Mouse (Mus musculus): ENCODE results near the gene Srrm4. TPM values are rescaled to one million over a fixed set of nuclear protein-coding genes. Genes with fewer than 3 reads are reported as not detected.

Srrm4 gene
- polyA plus RNA-seq, 1 experiment from 2014 or later: 0.18 TPM

GRCm38 (mm10) chr5:116577082-116577481 is 14.5 kb downstream of the Srrm4 start:
- 66% methylated on average over 5 of the region's 5 CpGs for WGBS

DNA sequence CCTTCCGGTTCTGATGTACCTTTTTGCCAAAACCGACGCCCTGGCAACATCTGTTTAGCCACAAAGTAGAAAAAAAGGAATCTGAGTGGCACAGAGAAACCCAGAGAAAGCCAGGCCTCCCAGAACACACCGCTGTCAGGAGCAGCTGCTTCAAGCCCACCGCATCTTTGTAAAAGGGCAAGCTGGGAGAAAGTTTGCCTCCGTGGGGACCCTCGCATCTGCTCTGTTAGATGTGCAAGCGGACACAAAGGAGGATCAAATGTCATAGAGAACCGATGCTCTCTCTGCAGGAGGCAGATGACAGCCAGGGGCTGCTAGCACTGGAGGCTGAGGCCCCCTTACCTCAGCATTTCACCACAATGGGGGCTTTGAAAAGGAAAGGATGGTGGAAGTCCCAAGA is 18.3 kb downstream of the Srrm4 start:
- 34% methylated on average over 9 of the region's 9 CpGs for WGBS

More at GRCm38 (mm10) chr5:116577082-116577481, 14.5 kb downstream of the Srrm4 start:
- TF ChIP-seq CTCF (IDR thresholded peaks at IDR 0.05; ENCODE audit: low read depth): no peak
- Histone ChIP-seq H3K4me1 (ENCODE audit: insufficient read depth) (no peaks in the 10 kb centered on the region), H3K27ac (ENCODE audit: low read depth) (no peak overlapping the region), H3K4me3 (ENCODE audit: low read depth, low read length) (no peak overlapping the region), H3K36me3 (ENCODE audit: insufficient read depth) (no peaks in the 10 kb centered on the region), H3K9ac (no peak overlapping the region), H3K27me3 (ENCODE audit: insufficient read depth, low read length) (no peaks in the 10 kb centered on the region), H3K9me3 (ENCODE audit: low read depth, low read length) (no peaks in the 10 kb centered on the region), H3K4me2 (no peak overlapping the region)
- ATAC-seq (ENCODE audit: insufficient read depth): no peak
- DNase-seq: no peak

GRCm38 (mm10) chr5:116571936-116572335 is 19.7 kb downstream of the Srrm4 start:
- WGBS: 20% methylated on average over 5 of the region's 5 CpGs
- Histone ChIP-seq H3K4me1 (ENCODE audit: insufficient read depth) (no peaks in the 10 kb centered on the region), H3K4me2 (no peak overlapping the region), H3K4me3 (ENCODE audit: low read depth, low read length) (no peak overlapping the region), H3K9me3 (ENCODE audit: low read depth, low read length) (no peaks in the 10 kb centered on the region), H3K27me3 (ENCODE audit: insufficient read depth, low read length) (no peaks in the 10 kb centered on the region), H3K36me3 (ENCODE audit: insufficient read depth) (no peaks in the 10 kb centered on the region), H3K9ac (no peak overlapping the region), H3K27ac (ENCODE audit: low read depth) (no peak overlapping the region)
- no peak for DNase-seq
- no peak for ATAC-seq (ENCODE audit: insufficient read depth)
- no peak for TF ChIP-seq CTCF (IDR thresholded peaks at IDR 0.05; ENCODE audit: low read depth)

More for the DNA sequence above, 18.3 kb downstream of the Srrm4 start:
- no peaks in the 10 kb centered on the region for H3K36me3 ChIP-seq (ENCODE audit: insufficient read depth)
- H3K9ac ChIP-seq: no peak overlapping the region
- no peak overlapping the region for H3K4me3 ChIP-seq (ENCODE audit: low read depth, low read length)
- H3K4me1 ChIP-seq (ENCODE audit: insufficient read depth): no peaks in the 10 kb centered on the region
- no peak for DNase-seq
- no peaks in the 10 kb centered on the region for H3K27me3 ChIP-seq (ENCODE audit: insufficient read depth, low read length)
- H3K4me2 ChIP-seq: no peak overlapping the region
- no peak for TF ChIP-seq CTCF (IDR thresholded peaks at IDR 0.05; ENCODE audit: low read depth)
- no peak for ATAC-seq (ENCODE audit: insufficient read depth)
- no peaks in the 10 kb centered on the region for H3K9me3 ChIP-seq (ENCODE audit: low read depth, low read length)
- no peak overlapping the region for H3K27ac ChIP-seq (ENCODE audit: low read depth)

DNA sequence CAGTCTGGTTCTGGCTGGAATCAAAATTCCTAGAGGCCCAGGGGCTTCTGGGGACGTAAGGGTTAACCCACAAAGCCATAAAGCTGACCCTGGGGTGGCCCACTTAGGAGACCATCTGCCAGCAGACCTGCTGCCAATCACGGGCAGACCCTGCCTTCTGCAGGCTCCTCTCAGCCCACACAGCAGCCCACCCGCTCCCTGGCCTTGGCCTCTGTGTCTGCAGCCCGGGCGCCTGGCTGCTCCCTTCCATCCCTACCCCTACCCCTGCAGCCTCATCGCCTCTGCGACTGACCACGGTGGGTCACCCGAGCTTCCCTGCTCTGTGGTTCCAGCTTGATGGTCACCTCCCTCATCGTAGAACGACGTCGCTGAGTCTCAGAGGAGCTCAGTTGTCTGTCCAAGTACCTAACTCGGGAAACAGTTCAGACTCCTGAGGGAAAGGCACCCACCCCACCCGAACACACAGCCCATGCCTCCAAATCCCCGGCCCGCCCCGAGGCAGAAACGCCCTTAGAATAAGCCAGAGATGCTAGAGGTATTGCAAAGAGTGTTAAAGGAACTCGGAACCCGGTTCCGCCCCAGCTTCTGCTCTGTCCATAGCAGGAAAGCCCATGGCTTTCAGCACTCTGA is 20.3 kb downstream of the Srrm4 start:
- Histone ChIP-seq H3K27ac (ENCODE audit: low read depth) (no peak overlapping the region), H3K4me2 (no peak overlapping the region), H3K9ac (no peak overlapping the region), H3K36me3 (ENCODE audit: insufficient read depth) (no peaks in the 10 kb centered on the region), H3K27me3 (ENCODE audit: insufficient read depth, low read length) (no peaks in the 10 kb centered on the region), H3K9me3 (ENCODE audit: low read depth, low read length) (no peaks in the 10 kb centered on the region), H3K4me3 (ENCODE audit: low read depth, low read length) (no peak overlapping the region), H3K4me1 (ENCODE audit: insufficient read depth) (no peaks in the 10 kb centered on the region)
- no peak for DNase-seq
- TF ChIP-seq CTCF (IDR thresholded peaks at IDR 0.05; ENCODE audit: low read depth): no peak
- WGBS: 16% methylated on average over 22 of the region's 22 CpGs
- no peak for ATAC-seq (ENCODE audit: insufficient read depth)

DNA sequence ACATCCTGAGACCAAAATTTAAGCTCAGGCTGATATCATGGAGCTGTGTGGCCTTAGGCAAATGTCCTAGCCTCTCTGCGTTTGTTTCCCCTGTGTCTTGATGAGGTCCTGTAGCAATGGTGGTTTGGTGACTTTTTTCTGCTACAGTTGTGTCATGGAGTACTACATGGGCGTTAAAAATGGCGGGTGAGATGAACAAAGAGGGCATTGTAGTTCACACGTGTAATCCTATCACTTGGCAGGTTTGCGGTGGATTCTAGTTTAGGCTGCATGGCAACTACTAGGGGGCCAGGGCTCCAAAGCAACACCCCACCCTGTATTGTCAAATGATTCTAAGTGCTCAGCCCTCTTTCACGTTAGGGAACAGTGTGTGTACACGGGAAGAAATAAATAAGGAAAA is 21.1 kb downstream of the Srrm4 start:
- Histone ChIP-seq H3K36me3 (ENCODE audit: insufficient read depth) (no peaks in the 10 kb centered on the region), H3K4me1 (ENCODE audit: insufficient read depth) (no peaks in the 10 kb centered on the region), H3K27ac (ENCODE audit: low read depth) (no peak overlapping the region), H3K27me3 (ENCODE audit: insufficient read depth, low read length) (no peaks in the 10 kb centered on the region), H3K9ac (no peak overlapping the region), H3K4me2 (no peak overlapping the region), H3K9me3 (ENCODE audit: low read depth, low read length) (no peaks in the 10 kb centered on the region), H3K4me3 (ENCODE audit: low read depth, low read length) (no peak overlapping the region)
- 60% methylated on average over 7 of the region's 7 CpGs for WGBS
- DNase-seq (no peak), ATAC-seq (ENCODE audit: insufficient read depth) (no peak)
- no peak for TF ChIP-seq CTCF (IDR thresholded peaks at IDR 0.05; ENCODE audit: low read depth)

GRCm38 (mm10) chr5:116569629-116570028 is 22.0 kb downstream of the Srrm4 start:
- H3K36me3 ChIP-seq (ENCODE audit: insufficient read depth): no peaks in the 10 kb centered on the region
- no peak for DNase-seq
- no peaks in the 10 kb centered on the region for H3K27me3 ChIP-seq (ENCODE audit: insufficient read depth, low read length)
- TF ChIP-seq CTCF (IDR thresholded peaks at IDR 0.05; ENCODE audit: low read depth): no peak
- H3K4me3 ChIP-seq (ENCODE audit: low read depth, low read length): no peak overlapping the region
- no peaks in the 10 kb centered on the region for H3K4me1 ChIP-seq (ENCODE audit: insufficient read depth)
- no peaks in the 10 kb centered on the region for H3K9me3 ChIP-seq (ENCODE audit: low read depth, low read length)
- H3K9ac ChIP-seq: no peak overlapping the region
- 4% methylated on average over 9 of the region's 9 CpGs for WGBS
- no peak overlapping the region for H3K27ac ChIP-seq (ENCODE audit: low read depth)
- no peak for ATAC-seq (ENCODE audit: insufficient read depth)
- H3K4me2 ChIP-seq: no peak overlapping the region

GRCm38 (mm10) chr5:116568050-116568449 is 23.6 kb downstream of the Srrm4 start:
- H3K4me1 ChIP-seq (ENCODE audit: insufficient read depth): no peaks in the 10 kb centered on the region
- H3K36me3 ChIP-seq (ENCODE audit: insufficient read depth): no peaks in the 10 kb centered on the region
- H3K27ac ChIP-seq (ENCODE audit: low read depth): no peak overlapping the region
- no peak overlapping the region for H3K9ac ChIP-seq
- no peaks in the 10 kb centered on the region for H3K9me3 ChIP-seq (ENCODE audit: low read depth, low read length)
- H3K27me3 ChIP-seq (ENCODE audit: insufficient read depth, low read length): no peaks in the 10 kb centered on the region
- TF ChIP-seq CTCF (IDR thresholded peaks at IDR 0.05; ENCODE audit: low read depth): no peak
- ATAC-seq (ENCODE audit: insufficient read depth) (no peak), DNase-seq (no peak)
- H3K4me3 ChIP-seq (ENCODE audit: low read depth, low read length): no peak overlapping the region
- no peak overlapping the region for H3K4me2 ChIP-seq
- 70% methylated on average over 2 of the region's 2 CpGs for WGBS
